Mouse (Mus musculus) ES-Bruce4 (cell line): ENCODE results near the gene Mad1l1.

ENCODE experiments used
- CTCF ChIP-seq: IDR thresholded peaks from one replicate; pipeline ENCODE4 v1.8.1; 2011; ENCODE audit warnings: low read depth, low read length
- EP300 ChIP-seq: IDR thresholded peaks from 2 replicates; pipeline ENCODE4 v1.6.1; 2011; ENCODE audit warnings: low read depth, low read length; ENCODE audit not compliant: insufficient read depth
- POLR2A ChIP-seq: IDR thresholded peaks from one replicate; pipeline ENCODE4 v1.8.1; 2011; ENCODE audit warnings: low read length; ENCODE audit not compliant: insufficient read depth

DNA sequence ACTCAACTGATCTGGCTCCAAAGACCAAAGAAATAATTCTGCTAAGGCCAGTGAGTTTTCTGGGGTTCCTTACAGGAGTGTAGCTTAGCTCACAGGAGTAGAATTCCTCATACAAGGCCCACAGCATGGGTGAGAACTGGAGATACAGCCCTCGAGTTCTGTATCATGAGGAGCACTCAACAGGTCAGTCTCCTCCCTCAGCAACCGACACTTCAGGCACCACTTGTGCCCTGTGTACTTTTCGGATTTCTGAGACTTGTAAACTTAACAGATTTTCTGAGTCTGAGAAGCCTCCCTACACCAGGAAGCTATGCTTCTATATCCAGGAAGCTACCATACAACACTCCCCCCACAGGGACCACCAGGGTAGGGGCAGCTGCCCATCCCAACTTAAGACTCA lies 18.5 kb upstream of the Mad1l1 start:
- no peak for TF ChIP-seq CTCF
- TF ChIP-seq EP300 = no peak
- TF ChIP-seq POLR2A = no peak
